Mouse (Mus musculus) WW6 (cell line): Measurements from ENCODE around the gene Mark1.
A peak's percentile ranks its signal among the peaks of the same experiment; 100 is the strongest.

Source experiments
- DNase-seq: peaks from one replicate; pipeline ENCODE4 v3.0.0-alpha.2; 2013; ENCODE audit warnings: low read depth, low spot score

The Mark1 gene

DNA sequence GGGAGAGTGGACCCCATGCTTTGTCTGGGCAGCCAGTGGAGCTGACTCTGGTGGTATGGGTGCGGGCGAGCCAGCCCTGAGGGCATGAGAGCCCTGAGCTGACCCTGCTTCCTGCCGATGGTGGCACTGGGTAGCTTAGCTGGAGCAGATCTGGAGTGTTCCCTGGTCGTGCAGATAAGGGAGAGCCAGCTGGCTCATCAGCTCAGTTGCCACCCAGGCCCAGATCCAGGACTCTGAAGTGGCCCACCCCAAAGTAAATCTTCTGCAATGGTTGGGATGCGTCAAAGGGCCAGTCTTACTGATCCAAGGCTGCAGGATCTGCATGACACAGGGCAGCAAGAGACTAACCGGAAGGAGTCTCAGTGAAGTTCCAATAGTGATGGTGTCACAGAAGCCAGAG lies 109.9 kb downstream of the Mark1 start:
- no peak for DNase-seq

- no peak for DNase-seq
Observed at GRCm38 (mm10) chr1:184886160-184886559, 113.2 kb downstream of the Mark1 start.

GRCm38 (mm10) chr1:184882281-184883268 lies 116.8 kb downstream of the Mark1 start, which contains the start of gene C130074G19Rik:
Gene C130074G19Rik, minus strand, starts transcription at chr1:184883218.
- DNase-seq, result peak; percentile 75

DNA sequence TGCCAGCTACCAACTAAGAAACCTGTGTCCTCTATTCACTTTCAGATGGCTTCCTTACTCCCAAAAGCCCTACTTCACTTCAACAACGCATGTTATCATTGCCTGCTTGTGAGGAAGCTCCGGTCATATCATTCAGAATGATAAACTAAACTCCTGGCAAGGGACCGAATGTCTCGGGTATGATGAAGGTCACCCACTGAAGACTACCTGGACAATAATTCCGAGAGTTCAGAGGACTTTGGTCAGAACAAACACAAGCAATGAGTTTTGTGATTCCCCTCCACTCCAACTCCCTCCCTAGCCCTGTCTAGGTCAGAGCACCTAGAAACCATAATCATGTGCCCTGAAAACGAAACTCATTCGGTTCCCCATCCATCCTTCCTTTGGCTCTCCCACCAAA lies 117.5 kb downstream of the Mark1 start:
- DNase-seq, result no peak

- DNase-seq, result no peak
Observed at GRCm38 (mm10) chr1:184881211-184881610, 118.2 kb downstream of the Mark1 start.

- DNase-seq, result no peak
Observed at GRCm38 (mm10) chr1:184878860-184879259, 120.5 kb downstream of the Mark1 start.

GRCm38 (mm10) chr1:184877306-184877705 lies 122.1 kb downstream of the Mark1 start:
- DNase-seq, result no peak

GRCm38 (mm10) chr1:184873910-184874309 lies 125.5 kb downstream of the Mark1 start:
- no peak for DNase-seq

DNA sequence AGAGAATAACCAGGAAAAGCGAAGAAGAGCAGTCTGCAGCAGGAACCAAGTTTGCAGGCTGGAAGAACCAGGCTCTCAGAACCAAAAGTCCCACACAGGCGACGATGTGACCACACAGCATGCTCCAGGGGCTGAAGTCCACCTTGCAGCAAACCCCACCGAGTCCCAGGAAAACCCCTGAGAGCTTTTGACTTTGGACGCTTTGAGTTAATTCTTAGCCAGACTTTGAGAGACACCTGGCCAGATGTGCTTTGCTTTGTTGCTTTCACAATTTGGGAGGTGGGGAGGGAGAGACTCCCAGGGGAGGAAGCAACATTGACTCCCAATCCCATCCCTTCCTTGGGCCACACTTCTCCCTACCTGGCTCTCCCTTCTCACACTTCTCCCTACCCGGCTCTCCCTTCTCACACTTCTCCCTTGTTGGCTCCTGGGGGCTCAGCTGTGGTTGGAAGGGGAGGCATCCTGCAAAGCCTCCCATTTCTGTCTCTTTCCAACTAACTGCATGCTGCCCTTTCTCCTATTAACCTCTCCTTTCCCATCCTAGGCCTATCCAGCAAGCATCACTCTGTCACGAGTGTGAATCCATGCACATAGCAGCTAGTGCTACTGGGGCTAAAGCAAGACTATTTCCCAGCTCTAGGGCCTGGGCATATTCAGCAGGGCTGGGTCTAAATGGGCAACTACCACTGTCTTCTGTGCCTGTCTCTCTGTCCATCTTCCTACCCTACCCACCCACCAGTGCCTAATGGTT lies 127.1 kb downstream of the Mark1 start:
- no peak for DNase-seq

- DNase-seq, result no peak
Observed at GRCm38 (mm10) chr1:184871506-184871905, 127.9 kb downstream of the Mark1 start.

DNA sequence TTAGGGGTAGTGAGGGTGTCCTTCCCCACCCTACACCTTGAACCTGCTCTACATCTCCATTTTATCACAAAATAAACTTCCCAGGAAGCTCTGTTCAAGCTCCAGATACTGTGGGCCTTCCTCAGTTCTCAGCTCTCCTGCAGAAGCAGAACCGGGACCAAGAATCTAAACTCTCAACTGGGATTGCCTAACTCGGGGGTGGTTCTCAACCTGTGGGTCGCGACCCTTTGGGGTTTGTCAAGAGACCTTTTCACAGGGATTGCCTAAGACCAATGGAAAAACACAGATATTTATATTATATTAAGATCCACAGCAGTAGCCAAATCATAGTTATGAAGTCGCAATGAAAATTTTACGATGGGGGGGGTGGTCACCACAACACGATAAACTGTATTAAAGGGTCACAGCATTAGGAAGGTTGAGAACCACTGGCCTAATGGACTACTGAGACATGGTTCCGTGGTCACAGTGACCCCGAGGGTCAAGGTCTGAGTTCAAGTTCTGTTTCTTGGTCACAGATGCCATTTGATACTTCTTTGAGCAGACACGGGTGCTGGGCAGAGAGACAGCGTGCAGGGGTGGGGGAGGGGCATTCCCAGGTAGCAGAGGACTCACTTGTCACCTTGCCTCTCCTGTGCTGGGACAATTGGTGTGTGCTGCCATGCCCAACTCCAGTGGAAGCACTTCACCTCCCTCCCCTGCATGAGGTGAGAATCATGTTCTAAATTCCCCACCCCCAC lies 128.6 kb downstream of the Mark1 start:
- no peak for DNase-seq

DNA sequence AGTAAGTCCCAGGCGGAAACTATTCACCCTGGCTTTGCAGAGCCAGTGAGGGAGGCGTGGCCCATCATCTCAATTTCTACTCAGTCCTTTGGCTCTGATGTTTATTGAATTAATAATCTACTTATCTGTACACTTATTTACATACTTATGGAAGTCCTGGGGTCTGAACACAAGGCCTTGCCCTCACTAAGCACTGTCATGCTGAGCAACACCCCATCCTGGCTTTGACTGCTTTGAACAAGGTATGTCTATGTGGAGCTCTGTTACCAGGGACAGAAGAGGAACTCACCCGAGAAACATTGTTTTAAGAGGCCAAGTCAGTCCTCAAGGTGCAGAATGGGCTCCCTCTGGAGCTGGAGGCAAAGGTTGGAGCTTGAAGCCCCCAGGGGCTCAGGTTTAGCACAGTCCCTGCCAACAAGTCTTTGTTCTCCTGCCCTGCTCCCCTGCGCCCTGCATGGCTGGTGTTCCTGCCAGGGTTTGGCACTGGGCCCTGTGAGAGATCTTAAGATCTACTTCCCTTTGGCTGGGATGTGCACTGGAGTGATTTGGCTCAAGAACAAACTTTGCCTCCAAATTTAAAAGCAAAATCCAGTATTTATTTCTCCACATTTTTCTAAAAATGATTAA lies 129.3 kb downstream of the Mark1 start:
- no peak for DNase-seq

DNA sequence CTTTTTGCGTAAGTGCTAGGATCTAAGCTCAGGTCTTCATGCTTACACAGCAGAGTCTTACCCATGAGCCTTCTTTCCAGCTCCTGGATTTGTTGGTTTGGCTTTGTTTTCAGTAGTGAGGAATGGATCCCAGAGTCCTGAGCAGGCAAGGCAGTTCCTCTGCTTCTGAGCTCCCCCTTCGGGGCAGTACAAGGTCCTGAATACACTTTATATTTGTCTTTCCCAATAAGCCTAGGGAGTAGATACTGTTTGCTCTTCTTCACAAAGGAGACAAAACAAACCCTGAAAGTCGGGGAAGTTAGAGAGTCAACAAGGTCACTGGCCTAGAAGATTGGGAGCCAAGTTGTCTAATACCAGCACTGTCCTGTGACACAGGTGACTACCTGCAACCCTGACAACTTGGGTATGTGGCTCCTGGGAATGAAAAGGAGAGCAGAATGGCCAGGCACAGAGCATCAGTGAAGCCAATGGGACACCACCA lies 131.7 kb downstream of the Mark1 start:
- no peak for DNase-seq

DNA sequence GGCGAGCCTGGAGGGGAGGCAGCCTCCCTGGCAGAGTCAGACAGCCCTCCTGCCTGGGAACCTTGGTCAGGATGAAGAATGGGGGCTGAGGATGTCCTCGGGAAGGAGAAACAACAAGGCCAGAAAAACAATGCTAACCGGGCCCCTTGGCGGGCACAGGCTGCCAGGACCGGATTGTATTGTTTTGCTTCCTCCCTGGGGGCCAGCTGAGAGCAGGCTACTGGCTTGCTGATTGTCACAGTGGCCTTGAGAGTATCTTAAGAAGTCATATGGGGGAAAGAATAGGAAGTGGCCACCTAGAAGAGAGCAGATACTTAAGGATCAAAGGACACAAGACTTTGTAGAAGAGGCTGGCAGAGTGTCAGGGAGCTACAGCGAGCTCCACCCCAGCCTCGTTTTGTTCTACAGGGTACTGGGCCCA lies 135.0 kb downstream of the Mark1 start:
- no peak for DNase-seq

DNA sequence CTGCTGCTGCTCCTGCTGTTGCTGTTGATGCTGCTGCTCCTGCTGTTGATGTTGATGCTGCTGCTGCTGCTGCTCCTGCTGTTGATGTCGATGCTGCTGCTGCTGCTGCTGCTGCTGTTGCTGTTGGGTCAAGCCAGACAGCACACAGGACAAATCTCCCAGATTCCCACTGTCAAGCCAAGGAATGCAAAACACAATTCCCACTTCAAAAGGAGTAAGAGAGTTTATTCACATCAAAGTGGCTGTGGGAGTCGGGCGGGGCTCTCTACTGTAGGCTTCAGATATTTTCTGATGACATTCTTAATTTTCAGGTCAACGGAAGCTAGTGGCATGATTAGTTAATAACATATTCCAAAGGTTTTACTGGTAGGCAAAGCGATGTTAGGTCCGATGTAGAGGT lies 136.7 kb downstream of the Mark1 start:
- DNase-seq, result no peak

GRCm38 (mm10) chr1:184861551-184861950 lies 137.8 kb downstream of the Mark1 start:
- DNase-seq, result no peak

DNA sequence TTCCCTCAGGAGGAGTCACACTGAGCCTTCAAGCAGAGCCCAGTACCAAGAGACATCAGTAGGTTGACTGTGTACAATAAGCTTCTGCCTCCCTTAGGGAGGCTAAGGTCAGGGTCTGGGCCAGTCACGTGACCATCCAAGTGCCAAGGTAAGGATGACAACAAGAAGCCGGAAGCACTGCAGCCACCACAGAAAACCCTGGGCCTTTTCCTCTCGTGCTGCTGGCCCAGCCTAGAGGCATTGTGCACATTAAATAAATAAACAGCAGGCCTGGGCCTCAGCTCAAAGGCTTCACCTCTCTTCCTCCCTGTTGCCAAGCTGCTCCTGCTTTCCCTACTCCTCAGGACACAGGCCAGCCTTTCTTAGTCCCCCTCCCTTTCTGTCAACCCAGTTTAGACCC lies 139.1 kb downstream of the Mark1 start:
- no peak for DNase-seq

DNA sequence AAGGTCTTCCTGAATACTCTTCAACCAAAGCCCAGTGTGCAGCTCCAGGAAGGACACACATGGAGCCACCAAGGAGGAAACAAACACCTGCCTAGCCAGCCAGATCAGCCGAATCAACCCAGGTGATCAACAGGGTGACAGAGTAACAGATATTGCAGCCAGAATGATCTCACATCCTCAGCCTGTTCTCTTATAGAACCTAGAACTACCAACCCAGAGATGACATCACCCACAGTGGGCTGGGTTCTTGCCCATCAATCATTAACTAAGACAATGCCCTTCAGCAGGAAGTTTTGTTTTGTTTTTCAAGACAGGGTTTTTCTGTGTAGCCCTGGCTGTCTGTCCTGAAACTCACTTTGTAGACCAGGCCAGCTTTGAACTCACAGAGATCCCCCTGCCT lies 141.1 kb downstream of the Mark1 start:
- DNase-seq, result no peak

DNA sequence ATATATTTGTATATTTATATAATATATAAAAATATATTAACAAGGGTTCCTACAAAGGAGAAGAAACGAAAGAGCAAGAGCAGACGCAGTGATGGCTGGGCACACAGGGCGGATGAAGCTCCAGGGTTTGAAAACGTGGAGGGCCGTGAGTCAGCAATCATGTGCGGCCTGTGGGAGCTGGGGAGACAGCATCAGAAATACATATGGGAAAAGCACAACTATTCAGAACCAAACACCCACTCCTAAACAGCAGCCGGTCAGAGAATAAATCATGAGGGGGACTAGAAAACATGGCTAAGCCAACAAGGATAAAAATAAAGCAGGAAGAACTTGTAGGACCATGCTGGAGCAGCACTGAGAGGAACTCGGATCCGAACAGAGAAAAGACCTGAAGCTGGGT lies 142.2 kb downstream of the Mark1 start:
- DNase-seq, result no peak

GRCm38 (mm10) chr1:184853922-184854321 lies 145.4 kb downstream of the Mark1 start:
- no peak for DNase-seq

- no peak for DNase-seq
Observed at GRCm38 (mm10) chr1:184853339-184853738, 146.0 kb downstream of the Mark1 start.
